Mouse (Mus musculus) thymus, adult 2 months (tissue): ENCODE measurements at regions not wholly inside any gene's neighbourhood (a gene's known extent, or its start where the extent isn't known, plus 50 kb on each side); places are given as distances from the start of the nearest gene placed in this dataset.

Source experiments
- DNase-seq: peaks from one replicate; pipeline ENCODE4 v3.0.0; 2021
- H3K27ac ChIP-seq: fragments of 200-500 bp; 2 replicates; pipeline ENCODE4 v1.5.1; 2012; ENCODE audit warnings: low read length, control low read depth; ENCODE audit not compliant: control insufficient read depth, insufficient read depth
- H3K27me3 ChIP-seq: fragments of 200-500 bp; 2 replicates; pipeline ENCODE4 v1.6.1; 2012; ENCODE audit warnings: mild to moderate bottlenecking, low read length, moderate library complexity, mixed read lengths; ENCODE audit not compliant: control insufficient read depth, insufficient read depth
- H3K36me3 ChIP-seq: fragments of 200-500 bp; 2 replicates; pipeline ENCODE4 v1.6.1; 2012; ENCODE audit warnings: mild to moderate bottlenecking, low read length, moderate library complexity; ENCODE audit not compliant: control insufficient read depth, insufficient read depth
- H3K4me1 ChIP-seq: fragments of 200-500 bp; replicated peaks from 2 replicates; pipeline ENCODE4 v1.6.1; 2012; ENCODE audit warnings: low read length; ENCODE audit not compliant: control insufficient read depth, insufficient read depth
- H3K4me3 ChIP-seq: fragments of 200-500 bp; 2 replicates; pipeline ENCODE4 v1.5.1; 2012; ENCODE audit warnings: mild to moderate bottlenecking, low read length, control low read depth, moderate library complexity; ENCODE audit not compliant: control insufficient read depth, insufficient read depth
- CTCF ChIP-seq: fragments of 200-500 bp; IDR thresholded peaks from 2 replicates; pipeline ENCODE4 v1.5.1; 2012; ENCODE audit warnings: mild to moderate bottlenecking, control low read depth, low read length, moderate library complexity, borderline replicate concordance; ENCODE audit not compliant: control insufficient read depth, poor library complexity, insufficient read depth; ENCODE audit errors: extremely low read depth
- POLR2A ChIP-seq: fragments of 200-500 bp; IDR thresholded peaks from 2 replicates; pipeline ENCODE4 v1.6.1; 2012; ENCODE audit warnings: mild to moderate bottlenecking, low read length, control low read depth, moderate library complexity; ENCODE audit not compliant: control insufficient read depth, poor library complexity, insufficient read depth; ENCODE audit errors: extremely low read depth
- WGBS: fragments of 180-500 bp; shearing (Covaris S2); methylation state at CpG from one replicate; pipeline ENCODE4 v1.1.7; 2018; 5-methylcytosine and 5-hydroxymethylcytosine counted together

- TF ChIP-seq POLR2A (no peak), CTCF (no peak)
- Histone ChIP-seq H3K4me1 (no peaks in the 10 kb centered on the region), H3K27me3 (no peaks in the 10 kb centered on the region), H3K27ac (no peak overlapping the region), H3K4me3 (no peak overlapping the region), H3K36me3 (no peaks in the 10 kb centered on the region)
- WGBS, result 80% methylated on average over 5 of the region's 5 CpGs
- no peak for DNase-seq
Observed at GRCm38 (mm10) chr12:48612066-48612465, 770.4 kb upstream of the Foxg1 start.

GRCm38 (mm10) chr12:48616337-48616736 is 766.1 kb upstream of the Foxg1 start:
- Histone ChIP-seq H3K27ac (no peak overlapping the region), H3K36me3 (no peaks in the 10 kb centered on the region), H3K27me3 (no peaks in the 10 kb centered on the region), H3K4me3 (no peak overlapping the region), H3K4me1 (no peaks in the 10 kb centered on the region)
- no peak for TF ChIP-seq CTCF
- TF ChIP-seq POLR2A, result no peak
- DNase-seq, result no peak
- WGBS, result 86% methylated on average over 2 of the region's 2 CpGs

- WGBS, result 84% methylated on average over 4 of the region's 4 CpGs
- Histone ChIP-seq H3K27ac (no peak overlapping the region), H3K4me3 (no peak overlapping the region), H3K4me1 (no peaks in the 10 kb centered on the region), H3K27me3 (no peaks in the 10 kb centered on the region), H3K36me3 (no peaks in the 10 kb centered on the region)
- DNase-seq, result no peak
- TF ChIP-seq POLR2A (no peak), CTCF (no peak)
Observed at GRCm38 (mm10) chr12:48633559-48633958, 748.9 kb upstream of the Foxg1 start.

DNA sequence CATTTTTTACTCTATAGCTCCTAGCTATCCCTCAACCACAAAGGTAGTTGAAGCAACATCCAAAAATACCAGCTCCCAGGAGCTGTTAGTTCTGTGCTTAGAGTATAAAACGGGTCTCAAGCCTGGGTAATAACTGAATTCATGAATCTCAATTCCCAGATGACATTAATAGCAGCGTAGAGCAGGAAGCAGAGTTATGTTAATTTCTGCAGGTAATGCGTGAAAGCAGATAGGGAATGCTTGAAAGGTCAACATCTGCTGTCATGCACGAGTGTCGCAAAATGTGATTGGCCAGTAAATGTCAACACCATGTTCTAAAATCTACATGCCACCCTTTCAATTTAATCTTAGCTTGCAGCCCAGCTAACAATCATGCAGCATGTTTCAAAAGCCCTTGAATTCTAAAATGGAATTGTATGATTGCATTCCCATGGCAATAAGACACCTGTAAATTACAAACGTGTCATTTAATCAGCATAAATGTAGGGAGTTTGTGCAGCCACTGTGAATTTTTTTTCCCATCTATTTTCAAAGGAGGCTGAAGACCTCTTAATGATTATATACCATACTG is 747.7 kb upstream of the Foxg1 start:
- no peaks in the 10 kb centered on the region for H3K27me3 ChIP-seq
- H3K4me1 ChIP-seq, result no peaks in the 10 kb centered on the region
- WGBS, result 84% methylated on average over 6 of the region's 6 CpGs
- no peak overlapping the region for H3K4me3 ChIP-seq
- DNase-seq, result no peak
- no peaks in the 10 kb centered on the region for H3K36me3 ChIP-seq
- no peak overlapping the region for H3K27ac ChIP-seq
- TF ChIP-seq POLR2A, result no peak
- no peak for TF ChIP-seq CTCF

DNA sequence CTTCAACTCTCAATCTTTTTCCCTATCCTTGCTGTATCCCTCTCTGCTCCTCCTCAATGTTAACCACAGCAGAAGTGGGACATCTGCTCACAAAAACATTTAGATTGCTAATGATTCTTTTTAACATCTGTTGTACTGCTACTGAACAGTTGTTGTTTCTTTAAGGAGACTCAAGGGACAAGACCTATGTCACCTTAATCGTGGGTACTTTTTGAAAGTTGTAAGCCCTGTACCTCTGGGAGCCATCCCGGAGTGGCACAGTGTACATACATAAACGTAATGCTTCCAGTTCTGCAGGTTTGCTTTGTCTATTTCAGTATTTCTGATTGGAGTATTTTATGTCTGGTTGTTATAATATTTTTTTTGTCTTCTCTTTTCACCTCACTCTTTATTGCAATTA is 740.5 kb upstream of the Foxg1 start:
- Histone ChIP-seq H3K4me1 (no peaks in the 10 kb centered on the region), H3K27me3 (no peaks in the 10 kb centered on the region), H3K27ac (no peak overlapping the region), H3K4me3 (no peak overlapping the region), H3K36me3 (no peaks in the 10 kb centered on the region)
- WGBS, result 77% methylated on average over 3 of the region's 3 CpGs
- TF ChIP-seq CTCF (no peak), POLR2A (no peak)
- no peak for DNase-seq

- no peaks in the 10 kb centered on the region for H3K36me3 ChIP-seq
- no peaks in the 10 kb centered on the region for H3K27me3 ChIP-seq
- no peak for TF ChIP-seq CTCF
- no peak for TF ChIP-seq POLR2A
- 56% methylated on average over 2 of the region's 2 CpGs for WGBS
- no peaks in the 10 kb centered on the region for H3K4me1 ChIP-seq
- no peak overlapping the region for H3K4me3 ChIP-seq
- DNase-seq, result no peak
- no peak overlapping the region for H3K27ac ChIP-seq
Observed at GRCm38 (mm10) chr12:48645135-48645534, 737.3 kb upstream of the Foxg1 start.

DNA sequence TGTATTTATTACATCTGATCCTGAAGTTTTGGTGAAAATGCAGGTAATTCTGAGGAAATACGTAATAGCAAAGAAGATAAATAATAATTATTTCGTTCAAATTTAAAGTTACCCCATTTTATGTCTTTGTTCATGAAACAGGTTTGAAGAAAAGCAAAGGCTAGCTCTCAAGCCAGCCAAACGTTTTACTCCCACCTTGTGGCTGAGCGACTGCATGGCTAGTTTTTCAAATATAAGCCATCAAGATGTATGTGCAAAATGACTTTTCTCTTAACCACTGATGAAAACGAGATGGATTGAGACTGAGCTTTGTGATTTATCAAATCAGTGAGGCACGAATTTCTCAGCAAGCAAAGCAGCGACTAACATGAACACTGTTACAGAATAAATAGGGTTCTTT is 736.5 kb upstream of the Foxg1 start:
- Histone ChIP-seq H3K27ac (no peak overlapping the region), H3K4me3 (no peak overlapping the region), H3K36me3 (no peaks in the 10 kb centered on the region), H3K4me1 (no peaks in the 10 kb centered on the region), H3K27me3 (no peaks in the 10 kb centered on the region)
- no peak for TF ChIP-seq CTCF
- no peak for TF ChIP-seq POLR2A
- 60% methylated on average over 7 of the region's 7 CpGs for WGBS
- DNase-seq, result no peak
